Mouse (Mus musculus) midbrain, embryonic 10.5 days (tissue): ENCODE data around the gene Ehd4. TPM values are rescaled to one million over a fixed set of nuclear protein-coding genes. Genes with fewer than 3 reads are reported as not detected.

Experiments
- DNase-seq: peaks from one replicate; pipeline ENCODE4 v3.0.0-alpha.2; 2017; ENCODE audit warnings: low spot score
- H3K27ac ChIP-seq: fragments of 300-500 bp; sonication (generic); replicated peaks from 2 replicates; pipeline ENCODE4 v1.5.1; 2016; ENCODE audit warnings: mild to moderate bottlenecking
- H3K27me3 ChIP-seq: fragments of 300-500 bp; sonication (generic); 2 replicates; pipeline ENCODE4 v1.6.1; 2016; ENCODE audit warnings: low read depth, mild to moderate bottlenecking; ENCODE audit not compliant: poor library complexity, severe bottlenecking
- H3K36me3 ChIP-seq: fragments of 300-500 bp; sonication (generic); 2 replicates; pipeline ENCODE4 v1.6.1; 2016; ENCODE audit warnings: mild to moderate bottlenecking, moderate library complexity
- H3K4me1 ChIP-seq: fragments of 300-500 bp; sonication (generic); 2 replicates; pipeline ENCODE4 v1.6.1; 2016
- H3K4me3 ChIP-seq: fragments of 300-500 bp; sonication (generic); 2 replicates; pipeline ENCODE4 v1.5.1; 2016; ENCODE audit warnings: mild to moderate bottlenecking, moderate library complexity
- H3K9me3 ChIP-seq: fragments of 300-500 bp; sonication (generic); replicated peaks from 2 replicates; pipeline ENCODE4 v1.6.1; 2016; ENCODE audit warnings: mild to moderate bottlenecking
- WGBS: fragments of 180-500 bp; shearing (Covaris S2); methylation state at CpG from one replicate; pipeline ENCODE4 v1.1.7; 2016; 5-methylcytosine and 5-hydroxymethylcytosine counted together
- polyA plus RNA-seq: library from polyadenylated mRNA; unstranded; fragments of >200 nt; fragmentation: Nextera tagmentation; extraction: Ambion mirVana; gene quantifications from 2 replicates; pipeline ENCODE4 v1.2.1, GENCODE M21; 2016

Ehd4 gene
- polyA plus RNA-seq, result 26.6 and 35.9 TPM in 2 replicates

DNA sequence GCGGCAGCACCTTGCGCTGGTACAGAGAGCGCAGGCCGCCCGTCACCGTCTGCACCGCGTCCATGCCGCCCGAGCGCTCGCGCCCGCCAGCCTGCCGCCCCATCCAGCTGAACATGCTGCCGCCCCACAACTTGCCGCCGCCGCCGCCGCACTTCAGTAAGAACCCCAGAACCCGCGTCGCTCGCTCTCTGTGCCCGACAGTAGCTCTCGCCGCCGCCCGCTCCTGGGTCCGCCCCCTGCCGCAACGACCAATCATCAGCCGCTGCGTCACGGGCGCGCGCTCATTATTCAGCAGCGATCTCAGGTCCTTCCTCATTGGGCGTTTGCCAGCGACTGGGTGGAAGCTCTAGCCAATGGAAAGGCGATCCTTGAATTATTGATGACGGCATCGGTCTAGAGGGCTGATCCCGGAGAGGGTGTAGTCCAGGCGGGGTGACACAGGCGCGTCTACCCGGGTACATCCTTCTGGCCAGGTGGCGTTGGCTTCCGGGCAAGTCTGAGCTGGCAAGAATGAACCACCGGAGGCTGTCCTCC, at the start of gene Ehd4:
Gene Ehd4, minus strand, starts transcription at position 246 of the 534 bp plus-strand sequence.
- H3K4me1 ChIP-seq, result peaks cover 13% of the 10 kb centered on the region
- peaks cover 22% of the 10 kb centered on the region for H3K27me3 ChIP-seq
- H3K9me3 ChIP-seq, result no peaks in the 10 kb centered on the region
- peak; percentile 98 for DNase-seq
- peak within 1 kb of the TSS; percentile 82 for H3K4me3 ChIP-seq
- H3K27ac ChIP-seq, result peak within 1 kb of the TSS; percentile 82
- under 1% methylated on average over 53 of the region's 53 CpGs for WGBS
- H3K36me3 ChIP-seq, result no peaks in the 10 kb centered on the region

- Histone ChIP-seq H3K4me1 (no peaks in the 10 kb centered on the region), H3K36me3 (no peaks in the 10 kb centered on the region), H3K9me3 (no peaks in the 10 kb centered on the region), H3K27me3 (no peaks in the 10 kb centered on the region), H3K4me3 (no peak overlapping the region), H3K27ac (no peak overlapping the region)
- WGBS, result 79% methylated on average over 3 of the region's 3 CpGs
- DNase-seq, result no peak
Observed at GRCm38 (mm10) chr2:120203742-120204141, 49.3 kb upstream of the Ehd4 start.

GRCm38 (mm10) chr2:120200077-120200476, 45.7 kb upstream of the Ehd4 start:
- Histone ChIP-seq H3K36me3 (no peaks in the 10 kb centered on the region), H3K27me3 (no peaks in the 10 kb centered on the region), H3K4me1 (no peaks in the 10 kb centered on the region), H3K4me3 (no peak overlapping the region), H3K9me3 (no peaks in the 10 kb centered on the region), H3K27ac (no peak overlapping the region)
- 83% methylated on average over 7 of the region's 7 CpGs for WGBS
- DNase-seq, result no peak

- no peak for DNase-seq
- Histone ChIP-seq H3K4me3 (no peak overlapping the region), H3K9me3 (no peaks in the 10 kb centered on the region), H3K4me1 (no peaks in the 10 kb centered on the region), H3K27ac (no peak overlapping the region), H3K36me3 (no peaks in the 10 kb centered on the region), H3K27me3 (no peaks in the 10 kb centered on the region)
- 88% methylated on average over 4 of the region's 4 CpGs for WGBS
Observed at GRCm38 (mm10) chr2:120188174-120188573, 33.8 kb upstream of the Ehd4 start.

DNA sequence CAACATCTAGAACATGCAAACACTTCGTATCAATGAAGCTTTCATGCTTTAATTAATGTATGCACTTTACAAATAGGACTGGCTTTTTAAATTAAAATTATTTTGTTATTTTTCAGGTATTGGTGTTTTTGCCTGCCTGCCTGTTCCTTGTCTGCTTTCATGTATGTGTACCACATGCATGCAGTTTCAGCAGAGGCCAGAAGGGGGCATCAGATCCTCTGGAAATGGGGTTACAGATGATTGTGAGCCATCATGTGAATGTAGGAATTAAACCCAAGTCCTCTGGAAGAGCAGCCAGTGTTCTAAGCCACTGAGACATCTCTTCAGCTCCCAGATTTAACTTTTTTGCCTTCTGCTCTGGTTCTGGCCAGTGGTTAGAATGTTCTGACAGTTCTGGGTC, 33.2 kb upstream of the Ehd4 start:
- H3K27me3 ChIP-seq, result no peaks in the 10 kb centered on the region
- H3K4me1 ChIP-seq, result no peaks in the 10 kb centered on the region
- H3K27ac ChIP-seq, result no peak overlapping the region
- H3K9me3 ChIP-seq, result no peaks in the 10 kb centered on the region
- WGBS, result 90% methylated on average over 1 of the region's 1 CpGs
- H3K36me3 ChIP-seq, result no peaks in the 10 kb centered on the region
- no peak overlapping the region for H3K4me3 ChIP-seq
- DNase-seq, result no peak

GRCm38 (mm10) chr2:120185527-120186276, 31.3 kb upstream of the Ehd4 start:
- Histone ChIP-seq H3K36me3 (no peaks in the 10 kb centered on the region), H3K27me3 (no peaks in the 10 kb centered on the region), H3K4me1 (no peaks in the 10 kb centered on the region), H3K9me3 (no peaks in the 10 kb centered on the region), H3K27ac (no peak overlapping the region), H3K4me3 (no peak overlapping the region)
- no peak for DNase-seq
- 82% methylated on average over 6 of the region's 6 CpGs for WGBS

- Histone ChIP-seq H3K4me1 (no peaks in the 10 kb centered on the region), H3K27me3 (no peaks in the 10 kb centered on the region), H3K4me3 (no peak overlapping the region), H3K36me3 (no peaks in the 10 kb centered on the region), H3K27ac (no peak overlapping the region), H3K9me3 (no peaks in the 10 kb centered on the region)
- no peak for DNase-seq
Observed at GRCm38 (mm10) chr2:120178936-120179335, 24.5 kb upstream of the Ehd4 start.

DNA sequence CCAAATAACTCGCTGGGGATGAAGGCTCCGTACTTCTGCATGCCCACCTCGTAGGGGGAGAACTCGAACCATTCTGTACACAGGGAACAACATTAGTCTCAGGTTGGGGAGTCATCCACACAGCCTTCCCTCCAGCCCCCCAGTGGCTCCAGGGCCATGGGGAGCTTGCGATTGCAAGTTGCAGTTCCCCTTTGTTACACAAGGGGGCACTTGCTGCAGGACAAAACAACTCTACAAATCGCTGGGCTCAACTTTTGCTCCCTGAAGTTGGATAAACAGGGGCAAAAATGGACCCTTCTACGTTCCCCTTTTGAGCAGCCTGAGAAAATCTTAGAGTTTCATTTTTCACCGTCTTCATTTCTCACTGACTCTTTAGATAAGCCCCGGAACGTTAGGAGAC, 19.3 kb upstream of the Ehd4 start:
- H3K4me1 ChIP-seq, result no peaks in the 10 kb centered on the region
- peak; percentile 45 for DNase-seq
- H3K27me3 ChIP-seq, result no peaks in the 10 kb centered on the region
- H3K4me3 ChIP-seq, result no peak overlapping the region
- H3K27ac ChIP-seq, result no peak overlapping the region
- WGBS, result 24% methylated on average over 10 of the region's 10 CpGs
- H3K36me3 ChIP-seq, result no peaks in the 10 kb centered on the region
- no peaks in the 10 kb centered on the region for H3K9me3 ChIP-seq

DNA sequence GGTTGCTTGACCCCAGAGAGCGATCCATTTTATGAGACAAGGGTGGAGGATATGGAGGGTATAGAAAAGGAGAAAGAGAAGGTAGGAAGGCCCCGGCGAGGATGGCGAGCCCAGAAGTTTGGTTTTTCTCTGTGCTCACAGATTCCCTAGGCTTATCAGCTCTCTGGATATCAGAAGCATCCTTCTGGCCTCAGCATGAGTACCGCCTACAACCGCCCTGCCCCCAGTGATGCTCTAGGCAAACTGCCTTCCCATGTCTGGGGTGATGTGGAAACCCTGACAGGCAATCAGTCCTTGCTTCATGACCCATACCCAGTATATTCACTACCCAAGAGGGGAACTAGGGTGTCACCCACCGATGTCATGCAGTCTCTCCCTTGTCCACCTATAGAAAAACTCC, 17.0 kb upstream of the Ehd4 start:
- Histone ChIP-seq H3K4me3 (no peak overlapping the region), H3K36me3 (no peaks in the 10 kb centered on the region), H3K27me3 (no peaks in the 10 kb centered on the region), H3K4me1 (no peaks in the 10 kb centered on the region), H3K9me3 (no peaks in the 10 kb centered on the region), H3K27ac (no peak overlapping the region)
- no peak for DNase-seq
- WGBS, result 89% methylated on average over 7 of the region's 7 CpGs

GRCm38 (mm10) chr2:120170726-120171125, 16.3 kb upstream of the Ehd4 start:
- no peak for DNase-seq
- Histone ChIP-seq H3K4me1 (no peaks in the 10 kb centered on the region), H3K9me3 (no peaks in the 10 kb centered on the region), H3K36me3 (no peaks in the 10 kb centered on the region), H3K27ac (no peak overlapping the region), H3K4me3 (no peak overlapping the region), H3K27me3 (no peaks in the 10 kb centered on the region)
- 68% methylated on average over 1 of the region's 1 CpGs for WGBS

- Histone ChIP-seq H3K4me1 (no peaks in the 10 kb centered on the region), H3K27me3 (no peaks in the 10 kb centered on the region), H3K36me3 (no peaks in the 10 kb centered on the region), H3K4me3 (no peak overlapping the region), H3K27ac (no peak overlapping the region), H3K9me3 (no peaks in the 10 kb centered on the region)
- WGBS, result 78% methylated on average over 3 of the region's 3 CpGs
- DNase-seq, result no peak
Observed at GRCm38 (mm10) chr2:120169382-120169781, 15.0 kb upstream of the Ehd4 start.

- no peaks in the 10 kb centered on the region for H3K9me3 ChIP-seq
- H3K4me1 ChIP-seq, result no peaks in the 10 kb centered on the region
- DNase-seq, result no peak
- H3K27me3 ChIP-seq, result no peaks in the 10 kb centered on the region
- no peak overlapping the region for H3K27ac ChIP-seq
- no peak overlapping the region for H3K4me3 ChIP-seq
- H3K36me3 ChIP-seq, result no peaks in the 10 kb centered on the region
- WGBS, result 91% methylated on average over 8 of the region's 8 CpGs
Observed at GRCm38 (mm10) chr2:120167763-120168162, 13.4 kb upstream of the Ehd4 start.

GRCm38 (mm10) chr2:120165474-120165873, 11.1 kb upstream of the Ehd4 start:
- Histone ChIP-seq H3K36me3 (no peaks in the 10 kb centered on the region), H3K27ac (no peak overlapping the region), H3K9me3 (no peaks in the 10 kb centered on the region), H3K27me3 (no peaks in the 10 kb centered on the region), H3K4me3 (no peak overlapping the region), H3K4me1 (no peaks in the 10 kb centered on the region)
- WGBS, result 80% methylated on average over 10 of the region's 10 CpGs
- no peak for DNase-seq
